Mouse (Mus musculus) stomach, postnatal 0 days (tissue): ENCODE results near the gene Pxylp1.

Experiments used
- CTCF ChIP-seq: IDR thresholded peaks from 2 replicates; pipeline ENCODE4 v1.5.1; 2016; ENCODE audit warnings: antibody characterized with exemption, low read depth, mild to moderate bottlenecking, moderate library complexity
- EP300 ChIP-seq: optimal IDR thresholded peaks from 2 replicates; pipeline ENCODE3; 2016; ENCODE audit warnings: antibody characterized with exemption

- TF ChIP-seq EP300 = no peak
- no peak for TF ChIP-seq CTCF
These were observed 108.8 kb downstream of the Pxylp1 start for GRCm38 (mm10) chr9:96783667-96784066.
